Mouse (Mus musculus) heart, postnatal 0 days (tissue): ENCODE measurements around the gene Sult1c1. TPM values are rescaled to one million over a fixed set of nuclear protein-coding genes. Genes with fewer than 3 reads are reported as not detected.
"Not testable (repeated sequence)": the region's sequence is repeated elsewhere in the genome, so short reads cannot be mapped to it uniquely, and the experiment has no call there.

ENCODE experiments used
- ATAC-seq: fragments of 200-750 bp; cut with Nextera tagmentation; 2 replicates; pipeline ENCODE4 v1.8.0; 2017; ENCODE audit warnings: low read depth, moderate number of reproducible peaks, moderate library complexity; ENCODE audit not compliant: insufficient read depth
- DNase-seq: peaks from one replicate; pipeline ENCODE4 v3.0.0-alpha.2; 2016; ENCODE audit warnings: low spot score
- H3K27ac ChIP-seq: fragments of 300-500 bp; sonication (generic); 2 replicates; pipeline ENCODE4 v1.5.1; 2014; ENCODE audit warnings: low read depth, mild to moderate bottlenecking
- H3K27me3 ChIP-seq: fragments of 300-500 bp; sonication (generic); 2 replicates; pipeline ENCODE4 v1.6.1; 2014; ENCODE audit warnings: low read length, mixed read lengths; ENCODE audit not compliant: control insufficient read depth, insufficient read depth
- H3K36me3 ChIP-seq: fragments of 300-500 bp; sonication (generic); replicated peaks from 2 replicates; pipeline ENCODE4 v1.6.1; 2014; ENCODE audit warnings: low read length, mixed read lengths; ENCODE audit not compliant: control insufficient read depth, insufficient read depth
- H3K4me1 ChIP-seq: fragments of 300-500 bp; sonication (generic); 2 replicates; pipeline ENCODE4 v1.6.1; 2014; ENCODE audit warnings: antibody characterized with exemption; ENCODE audit not compliant: control insufficient read depth, insufficient read depth
- H3K4me2 ChIP-seq: fragments of 300-500 bp; sonication (generic); 2 replicates; pipeline ENCODE4 v1.6.1; 2014; ENCODE audit warnings: low read depth, mild to moderate bottlenecking, low read length, moderate library complexity
- H3K4me3 ChIP-seq: fragments of 300-500 bp; sonication (generic); 2 replicates; pipeline ENCODE4 v1.5.1; 2014; ENCODE audit warnings: low read depth, low read length
- H3K9ac ChIP-seq: fragments of 300-500 bp; sonication (generic); replicated peaks from 2 replicates; pipeline ENCODE4 v1.6.1; 2014; ENCODE audit warnings: low read depth, low read length, mixed read lengths
- H3K9me3 ChIP-seq: fragments of 300-500 bp; sonication (generic); replicated peaks from 2 replicates; pipeline ENCODE4 v1.6.1; 2016; ENCODE audit warnings: low read length; ENCODE audit not compliant: control insufficient read depth
- CTCF ChIP-seq: IDR thresholded peaks from 2 replicates; pipeline ENCODE4 v1.5.1; 2016; ENCODE audit warnings: antibody characterized with exemption, control low read depth, low read depth
- EP300 ChIP-seq: IDR thresholded peaks from 2 replicates; pipeline ENCODE4 v1.6.1; 2016; ENCODE audit warnings: antibody characterized with exemption, low read depth
- WGBS: fragments of 180-500 bp; shearing (Covaris S2); extraction: QIAGEN DNeasy Blood & Tissue Kit; methylation state at CpG from one replicate; pipeline ENCODE4 v1.1.7; 2014; 5-methylcytosine and 5-hydroxymethylcytosine counted together
- polyA plus RNA-seq: library from polyadenylated mRNA; unstranded; fragments of >200 nt; fragmentation: Nextera tagmentation; extraction: Ambion mirVana; gene quantifications from 2 replicates; pipeline ENCODE4 v1.2.1, GENCODE M21; 2015
- total RNA-seq: library from RNA; depleted of rRNA; stranded (reverse); fragments of >200 nt; gene quantifications from 2 replicates; pipeline ENCODE4 v1.2.3, GENCODE M21; 2014; ENCODE audit warnings: low replicate concordance; rRNA removed

Sult1c1 gene
- not detected in 2 replicates for total RNA-seq
- polyA plus RNA-seq = not detected in 2 replicates

DNA sequence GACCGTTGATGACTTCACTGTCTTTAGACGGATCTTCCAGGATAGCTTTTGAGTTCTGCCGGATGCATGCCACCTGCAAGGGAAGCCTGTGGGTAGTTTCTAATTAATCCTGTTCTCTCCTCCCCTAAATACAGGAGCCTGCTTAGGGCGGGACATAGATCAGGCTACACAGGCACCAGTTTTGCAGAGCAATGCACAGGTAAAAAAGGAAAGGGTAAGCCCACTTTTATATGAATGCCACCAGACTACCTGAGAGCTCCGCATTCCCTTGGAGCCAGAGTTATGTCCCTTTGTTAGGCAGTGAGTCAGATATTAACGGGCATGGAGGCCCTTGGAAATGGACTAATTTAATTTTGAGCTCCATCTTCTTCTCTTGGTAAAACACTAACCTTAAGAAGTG is at the start of gene Sult1c1:
Gene Sult1c1 (minus strand): TSS at position 101 of the 400 bp plus-strand sequence.
- DNase-seq (no peak), ATAC-seq (no peak)
- H3K4me3 ChIP-seq = no peak within 1 kb of the TSS
- H3K4me1 ChIP-seq = no peaks in the 10 kb centered on the region
- no peaks in the 10 kb centered on the region for H3K27me3 ChIP-seq
- 74% methylated on average over 6 of the region's 6 CpGs for WGBS
- TF ChIP-seq EP300 = no peak
- no peak for TF ChIP-seq CTCF
- H3K27ac ChIP-seq = no peak within 1 kb of the TSS
- H3K9me3 ChIP-seq = no peaks in the 10 kb centered on the region
- H3K9ac ChIP-seq = no peak within 1 kb of the TSS
- no peaks in the 10 kb centered on the region for H3K36me3 ChIP-seq
- H3K4me2 ChIP-seq = no peak within 1 kb of the TSS

DNA sequence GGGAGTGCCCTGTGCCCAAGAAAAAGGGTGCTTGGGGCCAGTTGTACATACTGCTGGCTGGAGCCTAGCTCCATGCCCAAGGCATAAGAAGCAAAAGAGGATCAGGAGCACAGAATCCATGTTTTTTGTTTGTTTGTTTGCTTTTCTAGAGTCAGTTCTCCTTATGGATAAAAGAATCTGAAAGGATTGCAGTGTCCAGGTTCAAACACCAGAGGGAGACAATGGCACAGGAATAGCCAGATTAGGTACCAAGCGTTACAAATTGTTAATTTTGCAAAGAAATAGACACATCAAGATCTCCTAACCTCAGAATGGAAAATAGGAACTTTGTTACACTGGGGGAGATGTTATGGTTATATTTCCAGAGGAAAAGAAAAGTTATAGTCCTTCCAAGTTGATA is 23.7 kb upstream of the Sult1c1 start:
- Histone ChIP-seq H3K9me3 (no peaks in the 10 kb centered on the region), H3K27me3 (no peaks in the 10 kb centered on the region), H3K4me1 (no peaks in the 10 kb centered on the region), H3K27ac (no peak overlapping the region), H3K4me2 (no peak overlapping the region), H3K4me3 (no peak overlapping the region), H3K9ac (no peak overlapping the region), H3K36me3 (no peaks in the 10 kb centered on the region)
- TF ChIP-seq CTCF (peak; percentile 68), EP300 (no peak)
- ATAC-seq (no peak), DNase-seq (no peak)
- 6% methylated on average over 1 of the region's 1 CpGs for WGBS

- no peak for ATAC-seq
- DNase-seq = no peak
- TF ChIP-seq CTCF (no peak), EP300 (no peak)
- no peak overlapping the region for H3K4me2 ChIP-seq
- no peaks in the 10 kb centered on the region for H3K36me3 ChIP-seq
- H3K27ac ChIP-seq = no peak overlapping the region
- no peaks in the 10 kb centered on the region for H3K9me3 ChIP-seq
- H3K4me3 ChIP-seq = no peak overlapping the region
- H3K9ac ChIP-seq = no peak overlapping the region
- H3K27me3 ChIP-seq = no peaks in the 10 kb centered on the region
- H3K4me1 ChIP-seq = no peaks in the 10 kb centered on the region
Measured at GRCm38 (mm10) chr17:54011196-54011595, 20.7 kb upstream of the Sult1c1 start.

GRCm38 (mm10) chr17:54010536-54010935 is 20.1 kb upstream of the Sult1c1 start:
- H3K4me2 ChIP-seq, H3K4me1 ChIP-seq: not testable (repeated sequence)
- WGBS = 55% methylated on average over 1 of the region's 1 CpGs

GRCm38 (mm10) chr17:54003522-54003921 is 13.0 kb upstream of the Sult1c1 start:
- Histone ChIP-seq H3K4me3 (no peak overlapping the region), H3K9ac (no peak overlapping the region), H3K9me3 (no peaks in the 10 kb centered on the region), H3K4me1 (no peaks in the 10 kb centered on the region), H3K27ac (no peak overlapping the region), H3K36me3 (no peaks in the 10 kb centered on the region), H3K4me2 (no peak overlapping the region), H3K27me3 (no peaks in the 10 kb centered on the region)
- 61% methylated on average over 4 of the region's 4 CpGs for WGBS
- no peak for DNase-seq
- TF ChIP-seq CTCF (no peak), EP300 (no peak)
- ATAC-seq = no peak

More at GRCm38 (mm10) chr17:54010536-54010935, 20.1 kb upstream of the Sult1c1 start:
- H3K9ac ChIP-seq, H3K9me3 ChIP-seq, H3K36me3 ChIP-seq, H3K27me3 ChIP-seq, H3K27ac ChIP-seq, DNase-seq, H3K4me3 ChIP-seq, ATAC-seq: not testable (repeated sequence)

GRCm38 (mm10) chr17:53973606-53974005 is 16.9 kb downstream of the Sult1c1 start:
- no peaks in the 10 kb centered on the region for H3K4me1 ChIP-seq
- no peaks in the 10 kb centered on the region for H3K36me3 ChIP-seq
- no peak for TF ChIP-seq EP300
- no peak for TF ChIP-seq CTCF
- no peak overlapping the region for H3K9ac ChIP-seq
- ATAC-seq = no peak
- 80% methylated on average over 4 of the region's 4 CpGs for WGBS
- H3K9me3 ChIP-seq = no peaks in the 10 kb centered on the region
- H3K4me2 ChIP-seq = no peak overlapping the region
- no peaks in the 10 kb centered on the region for H3K27me3 ChIP-seq
- DNase-seq = no peak
- H3K4me3 ChIP-seq = no peak overlapping the region
- no peak overlapping the region for H3K27ac ChIP-seq
